Mouse (Mus musculus): Measurements from ENCODE around the gene Mtmr10. TPM values are rescaled to one million over a fixed set of nuclear protein-coding genes. Genes with fewer than 3 reads are reported as not detected.
A peak's percentile ranks its signal among the peaks of the same experiment; 100 is the strongest.

The Mtmr10 gene
- polyA plus RNA-seq, 1 experiment from 2014 or later = 11.6 TPM

DNA sequence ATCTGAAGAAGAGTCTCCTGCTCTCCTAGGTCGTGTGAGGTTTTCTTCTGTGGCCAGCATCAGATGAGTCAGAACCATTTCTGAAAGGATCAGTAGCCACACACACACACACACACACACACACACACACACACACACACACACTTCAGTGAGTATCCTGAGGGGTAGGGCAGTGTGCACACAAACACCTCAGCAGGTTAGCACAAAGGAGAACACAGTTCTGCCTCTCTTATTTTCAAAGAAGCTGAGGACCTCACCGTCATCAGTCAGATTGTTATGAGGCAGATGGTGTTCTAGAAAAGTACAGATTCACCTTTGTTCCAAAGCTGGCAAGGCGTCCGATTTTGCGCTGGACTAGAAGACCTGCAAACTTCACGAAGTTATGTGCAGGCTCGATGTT lies 22.8 kb downstream of the Mtmr10 start:
- H3K4me2 ChIP-seq (replicated peaks; ENCODE audit: low read depth, low read length) = no peak overlapping the region
- WGBS = 84% methylated on average over 7 of the region's 7 CpGs
- ATAC-seq (no peak), DNase-seq (ENCODE audit: low spot score) (no peak)
- H3K4me1 ChIP-seq (ENCODE audit: insufficient read depth, low read depth, low read length) = no peaks in the 10 kb centered on the region
- H3K27me3 ChIP-seq (replicated peaks; ENCODE audit: insufficient read depth, low read length) = no peaks in the 10 kb centered on the region
- H3K27ac ChIP-seq (ENCODE audit: low read length) = no peak overlapping the region
- H3K9me3 ChIP-seq (ENCODE audit: low read length) = no peaks in the 10 kb centered on the region
- TF ChIP-seq CTCF (IDR thresholded peaks at IDR 0.05) (no peak), EP300 (IDR thresholded peaks at IDR 0.05) (no peak)
- no peak overlapping the region for H3K9ac ChIP-seq (replicated peaks; ENCODE audit: low read depth)
- H3K4me3 ChIP-seq (ENCODE audit: low read depth, low read length) = no peak overlapping the region
- peaks cover 14% of the 10 kb centered on the region for H3K36me3 ChIP-seq (ENCODE audit: insufficient read depth, low read length)

DNA sequence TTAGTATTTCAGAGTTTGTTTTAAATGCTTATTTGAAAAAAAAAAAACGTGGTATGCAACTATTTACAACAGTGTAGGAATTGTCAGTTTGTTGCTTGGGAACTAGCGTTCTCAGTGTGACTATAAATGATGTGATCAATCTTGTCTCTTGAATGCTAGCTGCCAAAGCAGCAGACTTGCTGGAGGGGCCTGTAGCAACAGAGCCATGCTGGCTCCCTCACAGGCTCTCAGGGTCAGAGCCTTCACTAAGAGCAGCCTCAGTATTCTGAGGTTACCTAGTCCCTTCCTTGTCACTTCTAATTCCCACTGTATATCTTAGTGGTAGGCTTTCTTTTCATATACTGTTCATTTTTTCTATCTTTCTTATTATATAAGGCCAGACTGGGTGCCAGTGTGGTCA lies 23.3 kb downstream of the Mtmr10 start:
- H3K27ac ChIP-seq (ENCODE audit: low read length) = no peak overlapping the region
- ATAC-seq (no peak), DNase-seq (ENCODE audit: low spot score) (no peak)
- H3K36me3 ChIP-seq (ENCODE audit: insufficient read depth, low read length) = peaks cover 15% of the 10 kb centered on the region
- no peaks in the 10 kb centered on the region for H3K27me3 ChIP-seq (replicated peaks; ENCODE audit: insufficient read depth, low read length)
- H3K4me2 ChIP-seq (replicated peaks; ENCODE audit: low read depth, low read length) = no peak overlapping the region
- H3K4me1 ChIP-seq (ENCODE audit: insufficient read depth, low read depth, low read length) = no peaks in the 10 kb centered on the region
- H3K9me3 ChIP-seq (ENCODE audit: low read length) = no peaks in the 10 kb centered on the region
- WGBS = 56% methylated on average over 2 of the region's 2 CpGs
- H3K4me3 ChIP-seq (ENCODE audit: low read depth, low read length) = no peak overlapping the region
- H3K9ac ChIP-seq (replicated peaks; ENCODE audit: low read depth) = no peak overlapping the region
- TF ChIP-seq CTCF (IDR thresholded peaks at IDR 0.05) (no peak), EP300 (IDR thresholded peaks at IDR 0.05) (no peak)

DNA sequence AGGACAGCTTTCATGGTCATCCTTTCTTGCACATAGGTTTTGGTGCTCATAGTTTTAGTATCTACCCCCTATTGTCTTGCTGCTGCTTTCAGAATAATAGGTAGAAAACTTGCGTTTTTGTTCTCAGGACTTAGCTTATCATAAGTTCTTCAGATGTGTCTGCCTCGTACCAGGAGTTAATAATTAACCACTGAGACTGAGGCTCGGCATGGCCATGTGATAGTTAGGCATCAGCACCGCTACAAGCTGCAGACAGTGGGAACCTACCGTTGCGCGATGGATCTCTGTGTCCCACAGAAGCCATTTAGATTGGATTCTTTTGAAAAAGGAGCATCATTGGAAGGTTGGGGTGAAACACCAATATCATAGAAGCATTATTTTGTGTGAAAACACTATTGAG lies 25.4 kb downstream of the Mtmr10 start:
- 77% methylated on average over 7 of the region's 7 CpGs for WGBS
- ATAC-seq (no peak), DNase-seq (ENCODE audit: low spot score) (no peak)
- no peak for TF ChIP-seq CTCF (IDR thresholded peaks at IDR 0.05)
- TF ChIP-seq EP300 (IDR thresholded peaks at IDR 0.05) = no peak
- no peaks in the 10 kb centered on the region for H3K9me3 ChIP-seq (ENCODE audit: low read length)
- H3K4me1 ChIP-seq (ENCODE audit: insufficient read depth, low read depth, low read length) = no peaks in the 10 kb centered on the region
- H3K36me3 ChIP-seq (ENCODE audit: insufficient read depth, low read length) = peaks cover 18% of the 10 kb centered on the region
- no peak overlapping the region for H3K9ac ChIP-seq (replicated peaks; ENCODE audit: low read depth)
- no peak overlapping the region for H3K4me2 ChIP-seq (replicated peaks; ENCODE audit: low read depth, low read length)
- H3K27ac ChIP-seq (ENCODE audit: low read length) = no peak overlapping the region
- no peak overlapping the region for H3K4me3 ChIP-seq (ENCODE audit: low read depth, low read length)
- H3K27me3 ChIP-seq (replicated peaks; ENCODE audit: insufficient read depth, low read length) = no peaks in the 10 kb centered on the region

DNA sequence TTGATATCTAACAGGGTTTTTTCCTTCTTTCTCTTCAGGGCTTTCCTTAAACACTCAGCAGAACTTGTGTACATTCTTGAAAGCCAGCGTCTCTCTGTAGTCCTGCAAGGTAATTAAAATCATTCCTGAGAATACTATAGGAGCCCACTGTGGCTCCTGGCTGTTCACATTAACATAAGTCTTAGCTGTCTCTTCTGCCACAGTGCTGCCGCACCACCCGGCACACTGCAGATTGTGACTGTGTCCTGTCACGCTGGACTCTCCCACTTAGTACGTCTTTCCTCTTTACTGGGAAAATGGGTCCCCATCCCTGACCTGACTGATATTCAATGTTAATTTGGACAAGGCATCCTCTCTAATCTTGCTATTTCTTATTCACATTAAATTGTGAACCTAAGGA lies 33.7 kb downstream of the Mtmr10 start:
- H3K9me3 ChIP-seq (ENCODE audit: low read length) = no peaks in the 10 kb centered on the region
- no peak overlapping the region for H3K4me2 ChIP-seq (replicated peaks; ENCODE audit: low read depth, low read length)
- no peak for ATAC-seq
- no peak overlapping the region for H3K9ac ChIP-seq (replicated peaks; ENCODE audit: low read depth)
- TF ChIP-seq CTCF (IDR thresholded peaks at IDR 0.05) = no peak
- no peak for TF ChIP-seq EP300 (IDR thresholded peaks at IDR 0.05)
- DNase-seq (ENCODE audit: low spot score) = no peak
- H3K36me3 ChIP-seq (ENCODE audit: insufficient read depth, low read length) = peaks cover 31% of the 10 kb centered on the region; the same call in 1 of the 2 replicates
- H3K27me3 ChIP-seq (replicated peaks; ENCODE audit: insufficient read depth, low read length) = no peaks in the 10 kb centered on the region
- H3K27ac ChIP-seq (ENCODE audit: low read length) = no peak overlapping the region
- no peaks in the 10 kb centered on the region for H3K4me1 ChIP-seq (ENCODE audit: insufficient read depth, low read depth, low read length)
- WGBS = 89% methylated on average over 5 of the region's 5 CpGs
- H3K4me3 ChIP-seq (ENCODE audit: low read depth, low read length) = no peak overlapping the region

DNA sequence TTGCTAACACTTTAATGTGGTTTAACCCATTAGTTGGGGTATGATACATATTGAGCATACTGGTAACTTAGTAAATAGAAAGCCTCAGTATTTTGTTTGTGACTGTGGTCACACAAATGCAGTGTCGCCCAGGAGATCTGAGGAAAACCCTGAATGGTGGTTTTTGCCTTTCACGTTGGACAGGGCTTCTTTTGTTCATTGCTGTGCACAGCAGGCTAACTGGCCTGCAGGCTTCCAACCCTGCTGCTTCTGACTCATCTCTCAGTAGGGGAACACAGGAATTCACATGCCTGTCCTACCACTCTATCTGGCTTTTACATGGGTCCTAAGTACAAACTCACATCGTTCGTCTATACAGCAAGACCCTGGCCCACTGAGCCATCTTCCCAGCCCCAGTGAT lies 34.2 kb downstream of the Mtmr10 start:
- Histone ChIP-seq H3K27me3 (replicated peaks; ENCODE audit: insufficient read depth, low read length) (no peaks in the 10 kb centered on the region), H3K9me3 (ENCODE audit: low read length) (no peaks in the 10 kb centered on the region), H3K4me2 (replicated peaks; ENCODE audit: low read depth, low read length) (no peak overlapping the region), H3K4me1 (ENCODE audit: insufficient read depth, low read depth, low read length) (no peaks in the 10 kb centered on the region), H3K9ac (replicated peaks; ENCODE audit: low read depth) (no peak overlapping the region), H3K36me3 (ENCODE audit: insufficient read depth, low read length) (peaks cover 28% of the 10 kb centered on the region; the same call in 1 of the 2 replicates), H3K27ac (ENCODE audit: low read length) (no peak overlapping the region), H3K4me3 (ENCODE audit: low read depth, low read length) (no peak overlapping the region)
- no peak for DNase-seq (ENCODE audit: low spot score)
- TF ChIP-seq EP300 (IDR thresholded peaks at IDR 0.05) (no peak), CTCF (IDR thresholded peaks at IDR 0.05) (no peak)
- no peak for ATAC-seq
- 90% methylated on average over 4 of the region's 4 CpGs for WGBS

DNA sequence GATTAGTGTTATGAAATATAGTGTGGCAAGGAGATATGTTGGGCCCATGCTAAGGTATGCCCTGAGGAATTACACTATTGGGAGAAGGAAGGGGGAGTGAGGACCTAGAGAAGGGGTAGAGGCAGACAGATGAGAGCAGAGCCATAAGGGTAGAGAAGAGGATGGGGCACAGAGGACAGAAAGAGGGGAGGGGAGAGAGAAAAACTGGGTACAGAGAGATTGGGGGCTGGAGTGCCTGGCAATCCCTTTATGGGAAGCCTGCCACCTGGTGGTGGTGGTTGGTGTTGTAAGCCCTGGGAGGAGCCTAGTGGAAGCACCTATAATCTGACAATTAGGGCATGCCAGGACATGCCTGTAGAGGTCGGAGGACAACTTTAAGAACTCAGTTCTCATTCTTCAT lies 39.4 kb downstream of the Mtmr10 start:
- ATAC-seq = peak; percentile 74
- Histone ChIP-seq H3K4me1 (ENCODE audit: insufficient read depth, low read depth, low read length) (no peaks in the 10 kb centered on the region), H3K4me3 (ENCODE audit: low read depth, low read length) (no peak overlapping the region), H3K36me3 (ENCODE audit: insufficient read depth, low read length) (peaks cover 7% of the 10 kb centered on the region; the same call in 1 of the 2 replicates), H3K9ac (replicated peaks; ENCODE audit: low read depth) (no peak overlapping the region), H3K27ac (ENCODE audit: low read length) (no peak overlapping the region), H3K27me3 (replicated peaks; ENCODE audit: insufficient read depth, low read length) (no peaks in the 10 kb centered on the region), H3K4me2 (replicated peaks; ENCODE audit: low read depth, low read length) (no peak overlapping the region), H3K9me3 (ENCODE audit: low read length) (no peaks in the 10 kb centered on the region)
- peak; percentile 74 for DNase-seq (ENCODE audit: low spot score)
- TF ChIP-seq CTCF (IDR thresholded peaks at IDR 0.05) = peak; percentile 85
- no peak for TF ChIP-seq EP300 (IDR thresholded peaks at IDR 0.05)
- 12% methylated on average over 1 of the region's 1 CpGs for WGBS

DNA sequence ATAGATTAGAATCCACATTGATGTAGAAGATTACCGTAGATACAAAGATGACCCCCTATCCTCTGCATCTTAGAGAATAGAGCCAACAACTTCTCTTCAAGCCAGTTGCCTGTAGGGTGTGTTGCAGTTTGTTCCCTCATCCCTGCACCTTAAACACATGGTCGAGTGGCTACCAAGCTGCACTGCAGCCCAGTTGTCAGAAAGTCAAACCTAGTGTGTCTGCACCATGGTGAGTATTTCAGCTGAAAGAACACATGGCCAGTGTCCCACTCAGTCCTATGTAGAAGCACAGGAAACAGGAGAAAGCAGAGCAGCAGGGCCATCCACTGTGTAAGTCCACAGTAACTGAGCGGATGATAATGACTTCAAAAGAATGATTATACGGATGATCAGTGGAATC lies 40.0 kb downstream of the Mtmr10 start:
- Histone ChIP-seq H3K27me3 (replicated peaks; ENCODE audit: insufficient read depth, low read length) (no peaks in the 10 kb centered on the region), H3K4me3 (ENCODE audit: low read depth, low read length) (no peak overlapping the region), H3K4me1 (ENCODE audit: insufficient read depth, low read depth, low read length) (no peaks in the 10 kb centered on the region), H3K9ac (replicated peaks; ENCODE audit: low read depth) (no peak overlapping the region), H3K9me3 (ENCODE audit: low read length) (no peaks in the 10 kb centered on the region), H3K27ac (ENCODE audit: low read length) (no peak overlapping the region), H3K4me2 (replicated peaks; ENCODE audit: low read depth, low read length) (no peak overlapping the region), H3K36me3 (ENCODE audit: insufficient read depth, low read length) (peaks cover 7% of the 10 kb centered on the region; the same call in 1 of the 2 replicates)
- WGBS = 91% methylated on average over 4 of the region's 4 CpGs
- DNase-seq (ENCODE audit: low spot score) (no peak), ATAC-seq (no peak)
- TF ChIP-seq EP300 (IDR thresholded peaks at IDR 0.05) (no peak), CTCF (IDR thresholded peaks at IDR 0.05) (no peak)

Data from lung, postnatal 0 days (tissue).